Mouse (Mus musculus): ENCODE results near the gene Mogs. TPM values are rescaled to one million over a fixed set of nuclear protein-coding genes. Genes with fewer than 3 reads are reported as not detected.
"Not testable (repeated sequence)": the region's sequence is repeated elsewhere in the genome, so short reads cannot be mapped to it uniquely, and the experiment has no call there.

Gene Mogs
- polyA plus RNA-seq, 1 experiment = 33.2 TPM

DNA sequence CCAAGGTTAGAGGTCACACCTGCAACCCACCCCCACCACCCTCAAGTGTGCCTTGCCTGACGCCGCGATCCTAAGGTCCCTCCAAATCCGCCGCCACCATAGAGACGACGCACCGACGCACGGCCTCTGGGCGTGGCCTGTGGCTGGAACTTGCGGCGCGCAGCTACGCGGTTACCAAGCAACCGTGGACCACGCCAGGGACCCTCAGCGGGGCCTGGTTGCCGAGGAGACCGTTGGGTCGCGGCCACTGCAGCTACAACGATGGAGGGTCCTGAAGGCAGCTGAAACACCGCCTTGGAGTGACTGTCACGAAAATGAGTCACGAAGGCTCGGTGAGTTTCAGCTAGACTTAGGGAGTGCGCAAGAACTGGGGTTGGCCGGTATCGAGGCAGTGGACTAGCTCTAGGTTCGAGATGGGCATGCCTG is 41.0 kb downstream of the Mogs start, which contains the start of the genes Wdr54 and 1700003E16Rik:
Gene Wdr54 (minus strand): TSS at position 139 of the 426 bp plus-strand sequence.
Gene 1700003E16Rik (plus strand): TSS at position 146 of the 426 bp plus-strand sequence.
- TF ChIP-seq SRF (IDR thresholded peaks at IDR 0.05; ENCODE audit: control insufficient read depth, insufficient read length, low read depth) = no peak
- TF ChIP-seq POLR2AphosphoS2 (IDR thresholded peaks at IDR 0.05; ENCODE audit: insufficient read length, low read depth) = peak; percentile 79
- TF ChIP-seq POLR2A (IDR thresholded peaks at IDR 0.05; ENCODE audit: insufficient read length, low read depth) = peak; percentile 60
- TF ChIP-seq REST (IDR thresholded peaks at IDR 0.05; ENCODE audit: insufficient read depth, insufficient read length) = no peak
- TF ChIP-seq E2F4 (IDR thresholded peaks at IDR 0.05; ENCODE audit: insufficient read depth) = peak; percentile 20
- no peaks in the 10 kb centered on the region for H3K79me2 ChIP-seq (ENCODE audit: control insufficient read depth, insufficient read depth)
- H3ac ChIP-seq (ENCODE audit: control insufficient read depth, insufficient read length) = no peak within 1 kb of the TSS

DNA sequence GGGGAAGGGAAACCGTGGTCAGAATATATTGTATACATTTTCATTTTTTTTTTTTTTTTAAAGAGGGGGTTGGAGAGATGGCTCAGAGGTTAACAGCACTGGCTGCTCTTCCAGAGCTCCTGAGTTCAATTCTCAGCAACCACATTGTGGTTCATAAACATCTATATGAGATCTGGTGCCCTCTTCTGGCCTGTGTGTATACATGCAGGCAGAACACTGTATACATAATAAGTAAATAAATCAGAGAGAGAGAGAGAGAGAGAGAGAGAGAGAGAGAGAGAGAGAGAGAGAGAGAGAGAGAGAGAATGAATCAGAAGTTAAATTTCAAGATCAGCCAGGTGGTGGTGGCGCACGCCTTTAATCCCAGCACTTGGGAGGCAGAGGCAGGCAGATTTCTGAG is 44.2 kb downstream of the Mogs start:
- H3K4me2 ChIP-seq (ENCODE audit: low read depth); H3ac ChIP-seq (ENCODE audit: control insufficient read depth, insufficient read length); H3K79me2 ChIP-seq (ENCODE audit: control insufficient read depth, insufficient read depth); H3K4me3 ChIP-seq; H3K36me3 ChIP-seq (ENCODE audit: control insufficient read depth, insufficient read depth): not testable (repeated sequence)
- H3K27me3 ChIP-seq (ENCODE audit: control insufficient read depth, insufficient read depth, insufficient read length) = peaks cover 12% of the 10 kb centered on the region

More for the DNA sequence above, 41.0 kb downstream of the Mogs start, which contains the start of the genes Wdr54 and 1700003E16Rik:
- Histone ChIP-seq H3K27me3 (ENCODE audit: control insufficient read depth, insufficient read depth, insufficient read length) (peaks cover 5% of the 10 kb centered on the region), H3K36me3 (ENCODE audit: control insufficient read depth, insufficient read depth) (peaks cover 3% of the 10 kb centered on the region), H3K4me3 (peak within 1 kb of the TSS; percentile 58), H3K4me2 (ENCODE audit: low read depth) (peak within 1 kb of the TSS; percentile 89)

DNA sequence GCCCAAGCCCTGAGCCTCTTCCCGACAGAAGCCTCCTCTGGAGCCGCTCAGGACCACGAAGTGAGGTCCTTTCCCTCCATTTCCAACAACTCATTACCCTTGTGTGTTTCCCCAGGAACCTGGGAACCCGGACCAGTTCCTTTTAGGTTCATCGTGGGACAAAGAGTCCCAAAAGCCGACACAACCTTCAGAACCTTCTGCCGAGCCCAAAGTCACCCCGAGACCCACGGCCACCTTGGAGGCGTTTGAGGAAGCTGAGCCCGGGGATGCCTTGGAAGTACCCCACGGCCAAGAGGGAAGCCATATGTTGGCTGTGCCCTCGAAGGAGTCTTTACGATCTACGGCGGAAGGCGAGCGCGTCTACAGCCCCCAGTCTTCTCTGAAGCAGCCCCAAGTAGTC is 46.1 kb downstream of the Mogs start:
- Histone ChIP-seq H3K4me3 (no peak overlapping the region), H3K36me3 (ENCODE audit: control insufficient read depth, insufficient read depth) (no peaks in the 10 kb centered on the region), H3K4me2 (ENCODE audit: low read depth) (no peak overlapping the region), H3ac (ENCODE audit: control insufficient read depth, insufficient read length) (no peak overlapping the region), H3K79me2 (ENCODE audit: control insufficient read depth, insufficient read depth) (peaks cover 5% of the 10 kb centered on the region), H3K27me3 (ENCODE audit: control insufficient read depth, insufficient read depth, insufficient read length) (peaks cover 12% of the 10 kb centered on the region)
- TF ChIP-seq MYOD1 (IDR thresholded peaks at IDR 0.05; ENCODE audit: control insufficient read depth in 1 of 3, insufficient read length in 2 of 3, low read depth in 2 of 3) (no peak), SRF (IDR thresholded peaks at IDR 0.05; ENCODE audit: control insufficient read depth, insufficient read length, low read depth) (no peak), REST (IDR thresholded peaks at IDR 0.05; ENCODE audit: insufficient read depth, insufficient read length) (no peak), POLR2AphosphoS2 (IDR thresholded peaks at IDR 0.05; ENCODE audit: insufficient read length, low read depth) (no peak), MYOG (IDR thresholded peaks at IDR 0.05; ENCODE audit: control insufficient read depth in 1 of 3, insufficient read depth in 1 of 3, insufficient read length in 2 of 3, low read depth in 2 of 3) (no peak), CEBPB (IDR thresholded peaks at IDR 0.05; ENCODE audit: insufficient read depth, poor library complexity, severe bottlenecking) (no peak), USF1 (IDR thresholded peaks at IDR 0.05; ENCODE audit: low read depth) (no peak), TCF12 (IDR thresholded peaks at IDR 0.05; ENCODE audit: insufficient read depth, poor library complexity, severe bottlenecking) (no peak), TCF3 (IDR thresholded peaks at IDR 0.05; ENCODE audit: insufficient read length, low read depth) (no peak), MAX (IDR thresholded peaks at IDR 0.05; ENCODE audit: low read depth) (no peak), E2F4 (IDR thresholded peaks at IDR 0.05; ENCODE audit: insufficient read depth) (no peak), POLR2A (IDR thresholded peaks at IDR 0.05; ENCODE audit: insufficient read length, low read depth) (no peak)

DNA sequence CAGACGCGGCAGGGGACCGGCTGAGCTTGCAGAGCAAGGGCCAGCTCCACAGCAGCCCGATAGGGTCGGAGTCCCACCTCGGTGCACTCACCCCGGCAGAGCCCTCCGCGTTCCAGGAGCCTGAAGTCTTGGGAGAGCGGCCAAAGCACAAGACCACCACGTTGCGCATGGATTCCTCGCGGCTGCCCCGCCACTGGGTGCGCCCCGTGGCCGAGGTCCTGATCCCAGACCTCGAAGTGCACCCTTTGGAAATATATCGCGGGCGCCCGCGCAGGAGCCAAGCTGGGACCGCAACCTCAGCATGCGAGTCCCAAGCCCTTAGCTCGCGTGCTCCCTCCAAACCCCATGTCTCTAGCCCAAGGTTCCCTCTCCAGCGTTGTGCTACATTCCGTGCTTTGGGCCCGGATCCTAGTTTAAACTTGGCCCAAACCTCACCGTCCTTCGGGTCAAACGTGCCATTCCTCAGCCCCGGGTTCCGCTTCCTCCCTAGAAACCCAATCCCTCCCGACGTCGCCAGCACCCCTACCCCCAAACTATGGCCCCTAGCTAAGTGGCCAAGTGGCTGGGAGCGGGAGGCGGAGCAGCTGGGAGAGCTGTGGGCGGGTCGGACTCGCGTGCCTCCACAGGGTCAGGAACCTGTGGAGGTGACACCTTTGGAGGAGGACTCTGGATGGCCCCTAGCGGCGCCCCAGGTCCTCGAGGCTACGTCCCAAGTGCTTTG is 46.8 kb downstream of the Mogs start:
- H3K79me2 ChIP-seq (ENCODE audit: control insufficient read depth, insufficient read depth) = peaks cover 12% of the 10 kb centered on the region
- peak overlapping the region; percentile 31 for H3K4me2 ChIP-seq (ENCODE audit: low read depth)
- H3K36me3 ChIP-seq (ENCODE audit: control insufficient read depth, insufficient read depth) = no peaks in the 10 kb centered on the region
- no peak for TF ChIP-seq E2F4 (IDR thresholded peaks at IDR 0.05; ENCODE audit: insufficient read depth)
- no peak for TF ChIP-seq CEBPB (IDR thresholded peaks at IDR 0.05; ENCODE audit: insufficient read depth, poor library complexity, severe bottlenecking)
- TF ChIP-seq POLR2AphosphoS2 (IDR thresholded peaks at IDR 0.05; ENCODE audit: insufficient read length, low read depth) = no peak
- TF ChIP-seq USF1 (IDR thresholded peaks at IDR 0.05; ENCODE audit: low read depth) = no peak
- no peak for TF ChIP-seq SRF (IDR thresholded peaks at IDR 0.05; ENCODE audit: control insufficient read depth, insufficient read length, low read depth)
- no peak for TF ChIP-seq REST (IDR thresholded peaks at IDR 0.05; ENCODE audit: insufficient read depth, insufficient read length)
- no peak for TF ChIP-seq MYOG (IDR thresholded peaks at IDR 0.05; ENCODE audit: control insufficient read depth in 1 of 3, insufficient read depth in 1 of 3, insufficient read length in 2 of 3, low read depth in 2 of 3)
- no peak for TF ChIP-seq TCF12 (IDR thresholded peaks at IDR 0.05; ENCODE audit: insufficient read depth, poor library complexity, severe bottlenecking)
- no peak for TF ChIP-seq POLR2A (IDR thresholded peaks at IDR 0.05; ENCODE audit: insufficient read length, low read depth)
- TF ChIP-seq MYOD1 (IDR thresholded peaks at IDR 0.05; ENCODE audit: control insufficient read depth in 1 of 3, insufficient read length in 2 of 3, low read depth in 2 of 3) = no peak
- TF ChIP-seq TCF3 (IDR thresholded peaks at IDR 0.05; ENCODE audit: insufficient read length, low read depth) = no peak
- no peak overlapping the region for H3K4me3 ChIP-seq
- no peak overlapping the region for H3ac ChIP-seq (ENCODE audit: control insufficient read depth, insufficient read length)
- H3K27me3 ChIP-seq (ENCODE audit: control insufficient read depth, insufficient read depth, insufficient read length) = peaks cover 12% of the 10 kb centered on the region

DNA sequence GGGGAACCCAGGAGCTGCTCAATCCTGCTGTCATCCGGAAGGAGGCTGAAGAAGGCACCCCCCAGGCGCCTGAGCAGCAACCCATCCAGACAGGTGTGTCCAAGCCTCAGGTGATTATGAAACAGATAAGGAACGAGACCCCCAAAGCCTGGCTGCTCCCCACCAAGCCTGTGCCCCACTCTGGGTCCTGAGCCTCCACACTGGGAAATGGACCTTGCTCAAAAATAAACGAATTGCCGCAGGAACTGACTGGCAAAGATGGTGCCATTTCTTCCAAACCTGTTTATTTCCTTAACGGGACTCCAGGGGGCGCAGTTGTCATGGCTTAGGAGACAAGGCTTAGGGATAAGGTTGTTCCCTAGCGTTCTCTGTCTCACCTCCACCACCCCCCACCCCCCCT is 47.4 kb downstream of the Mogs start:
- no peak overlapping the region for H3K4me3 ChIP-seq
- peaks cover 18% of the 10 kb centered on the region for H3K79me2 ChIP-seq (ENCODE audit: control insufficient read depth, insufficient read depth)
- H3K4me2 ChIP-seq (ENCODE audit: low read depth) = peak overlapping the region; percentile 31
- peaks cover 12% of the 10 kb centered on the region for H3K27me3 ChIP-seq (ENCODE audit: control insufficient read depth, insufficient read depth, insufficient read length)
- H3ac ChIP-seq (ENCODE audit: control insufficient read depth, insufficient read length) = no peak overlapping the region
- no peak for TF ChIP-seq CEBPB (IDR thresholded peaks at IDR 0.05; ENCODE audit: insufficient read depth, poor library complexity, severe bottlenecking)
- TF ChIP-seq REST (IDR thresholded peaks at IDR 0.05; ENCODE audit: insufficient read depth, insufficient read length) = no peak
- no peak for TF ChIP-seq TCF3 (IDR thresholded peaks at IDR 0.05; ENCODE audit: insufficient read length, low read depth)
- TF ChIP-seq USF1 (IDR thresholded peaks at IDR 0.05; ENCODE audit: low read depth) = no peak
- TF ChIP-seq MAX (IDR thresholded peaks at IDR 0.05; ENCODE audit: low read depth) = no peak
- TF ChIP-seq POLR2A (IDR thresholded peaks at IDR 0.05; ENCODE audit: insufficient read length, low read depth) = no peak
- no peaks in the 10 kb centered on the region for H3K36me3 ChIP-seq (ENCODE audit: control insufficient read depth, insufficient read depth)
